Mouse (Mus musculus): ENCODE data around the gene Atp13a2. TPM values are rescaled to one million over a fixed set of nuclear protein-coding genes. Genes with fewer than 3 reads are reported as not detected.

Gene Atp13a2
- total RNA-seq, 1 experiment: 31.1 TPM

DNA sequence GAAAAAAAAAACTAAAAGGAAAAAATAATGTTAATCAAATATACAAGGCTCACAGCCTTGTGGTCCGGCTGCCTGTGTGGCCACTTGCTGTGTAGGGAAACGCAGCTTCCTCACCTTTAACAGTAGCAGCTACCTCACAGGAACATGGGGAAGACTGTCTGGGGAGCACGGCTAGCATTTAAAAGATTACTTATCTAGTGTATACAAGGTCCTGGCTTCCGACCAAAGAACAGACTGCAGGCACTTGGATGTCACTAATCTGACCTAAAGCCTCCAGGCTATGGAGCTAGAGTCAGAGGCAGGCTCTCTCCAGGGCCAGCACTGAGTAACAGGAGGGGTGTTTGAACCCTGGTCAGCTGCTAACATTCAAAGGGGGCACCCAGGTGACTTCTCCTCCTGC is 40.6 kb upstream of the Atp13a2 start:
- H3K4me1 ChIP-seq (ENCODE audit: control insufficient read depth in 2 of 2, insufficient read depth in 2 of 2, low read length in 2 of 2, poor library complexity in 1 of 2): peaks cover 2 to 10% of the 10 kb centered on the region in 2 experiments; a peak in 1 of 4 replicates
- no peak overlapping the region for H3K9ac ChIP-seq (ENCODE audit: insufficient read depth, low read depth, low read length, poor library complexity, severe bottlenecking)
- H3K4me3 ChIP-seq (ENCODE audit: insufficient read depth in 1 of 2, low read depth in 1 of 2, low read length in 2 of 2, poor library complexity in 1 of 2, severe bottlenecking in 1 of 2): no peak overlapping the region
- H3K36me3 ChIP-seq (ENCODE audit: control insufficient read depth, insufficient read depth, low read length, poor library complexity, severe bottlenecking): no peaks in the 10 kb centered on the region
- in situ Hi-C loops (cut with MboI; ENCODE audit: low sequenced_read_pairs in 2 of 2, unreplicated experiment in 2 of 2): no loop called here
- no peak for DNase-seq (ENCODE audit: low read depth, low spot score)
- H3K27ac ChIP-seq (ENCODE audit: insufficient read depth, low read depth, low read length, poor library complexity, severe bottlenecking): no peak overlapping the region
- no peak for TF ChIP-seq ZNF384 (IDR thresholded peaks at IDR 0.05; ENCODE audit: low read depth, low read length)
- no peak for TF ChIP-seq HCFC1 (IDR thresholded peaks at IDR 0.05; ENCODE audit: borderline replicate concordance, insufficient read depth, low read length)
- no peak for TF ChIP-seq CHD2 (IDR thresholded peaks at IDR 0.05; ENCODE audit: low read depth, low read length)
- TF ChIP-seq ZC3H11A (IDR thresholded peaks at IDR 0.05; ENCODE audit: borderline replicate concordance, low read depth, low read length): no peak
- TF ChIP-seq MAFK (IDR thresholded peaks at IDR 0.05; ENCODE audit: insufficient read depth, low read depth, low read length): no peak
- no peaks in the 10 kb centered on the region for H3K9me3 ChIP-seq (ENCODE audit: control insufficient read depth, insufficient read depth, low read depth, low read length)

DNA sequence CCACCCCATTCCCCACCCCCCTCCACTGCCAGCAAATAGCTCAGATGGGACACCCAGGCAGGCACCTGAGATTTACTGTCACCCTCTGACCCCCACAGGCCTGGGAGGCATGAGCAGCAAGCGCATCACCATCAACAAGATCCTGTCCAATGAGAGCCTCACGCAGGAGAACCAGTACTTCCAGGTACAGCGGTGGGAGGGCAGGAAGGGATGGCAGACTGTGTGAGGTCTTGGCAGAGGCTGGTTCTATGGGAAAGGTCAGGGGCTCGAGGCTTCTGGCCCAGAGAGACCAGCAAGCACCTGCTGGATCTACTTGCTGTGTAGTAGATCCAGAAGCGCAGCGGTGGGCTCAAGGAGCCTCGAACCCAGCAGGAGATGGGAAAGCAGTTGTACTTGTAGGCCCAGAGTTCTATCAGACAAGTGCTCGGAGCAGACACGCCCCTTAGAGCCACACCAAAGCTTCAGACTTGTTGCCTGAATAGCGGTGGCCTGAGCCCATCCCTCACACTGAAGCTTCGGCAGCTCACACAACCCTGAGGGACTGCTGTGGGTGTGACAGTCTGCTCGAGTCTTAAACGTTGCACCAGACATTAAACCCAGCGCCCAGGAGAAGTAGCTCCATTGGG is 40.0 kb upstream of the Atp13a2 start:
- in situ Hi-C loops (cut with MboI; ENCODE audit: low sequenced_read_pairs in 2 of 2, unreplicated experiment in 2 of 2): no loop called here
- Histone ChIP-seq H3K4me1 (ENCODE audit: control insufficient read depth in 2 of 2, insufficient read depth in 2 of 2, low read length in 2 of 2, poor library complexity in 1 of 2) (peaks cover 2 to 10% of the 10 kb centered on the region in 2 experiments; a peak in 1 of 4 replicates), H3K36me3 (ENCODE audit: control insufficient read depth, insufficient read depth, low read length, poor library complexity, severe bottlenecking) (no peaks in the 10 kb centered on the region), H3K9ac (ENCODE audit: insufficient read depth, low read depth, low read length, poor library complexity, severe bottlenecking) (no peak overlapping the region), H3K27ac (ENCODE audit: insufficient read depth, low read depth, low read length, poor library complexity, severe bottlenecking) (no peak overlapping the region), H3K4me3 (ENCODE audit: insufficient read depth in 1 of 2, low read depth in 1 of 2, low read length in 2 of 2, poor library complexity in 1 of 2, severe bottlenecking in 1 of 2) (no peak overlapping the region), H3K9me3 (ENCODE audit: control insufficient read depth, insufficient read depth, low read depth, low read length) (no peaks in the 10 kb centered on the region)
- no peak for TF ChIP-seq CHD2 (IDR thresholded peaks at IDR 0.05; ENCODE audit: low read depth, low read length)
- TF ChIP-seq ZNF384 (IDR thresholded peaks at IDR 0.05; ENCODE audit: low read depth, low read length): no peak
- TF ChIP-seq HCFC1 (IDR thresholded peaks at IDR 0.05; ENCODE audit: borderline replicate concordance, insufficient read depth, low read length): no peak
- TF ChIP-seq MAFK (IDR thresholded peaks at IDR 0.05; ENCODE audit: insufficient read depth, low read depth, low read length): no peak
- TF ChIP-seq ZC3H11A (IDR thresholded peaks at IDR 0.05; ENCODE audit: borderline replicate concordance, low read depth, low read length): no peak
- peak; percentile 58 for DNase-seq (ENCODE audit: low read depth, low spot score)

DNA sequence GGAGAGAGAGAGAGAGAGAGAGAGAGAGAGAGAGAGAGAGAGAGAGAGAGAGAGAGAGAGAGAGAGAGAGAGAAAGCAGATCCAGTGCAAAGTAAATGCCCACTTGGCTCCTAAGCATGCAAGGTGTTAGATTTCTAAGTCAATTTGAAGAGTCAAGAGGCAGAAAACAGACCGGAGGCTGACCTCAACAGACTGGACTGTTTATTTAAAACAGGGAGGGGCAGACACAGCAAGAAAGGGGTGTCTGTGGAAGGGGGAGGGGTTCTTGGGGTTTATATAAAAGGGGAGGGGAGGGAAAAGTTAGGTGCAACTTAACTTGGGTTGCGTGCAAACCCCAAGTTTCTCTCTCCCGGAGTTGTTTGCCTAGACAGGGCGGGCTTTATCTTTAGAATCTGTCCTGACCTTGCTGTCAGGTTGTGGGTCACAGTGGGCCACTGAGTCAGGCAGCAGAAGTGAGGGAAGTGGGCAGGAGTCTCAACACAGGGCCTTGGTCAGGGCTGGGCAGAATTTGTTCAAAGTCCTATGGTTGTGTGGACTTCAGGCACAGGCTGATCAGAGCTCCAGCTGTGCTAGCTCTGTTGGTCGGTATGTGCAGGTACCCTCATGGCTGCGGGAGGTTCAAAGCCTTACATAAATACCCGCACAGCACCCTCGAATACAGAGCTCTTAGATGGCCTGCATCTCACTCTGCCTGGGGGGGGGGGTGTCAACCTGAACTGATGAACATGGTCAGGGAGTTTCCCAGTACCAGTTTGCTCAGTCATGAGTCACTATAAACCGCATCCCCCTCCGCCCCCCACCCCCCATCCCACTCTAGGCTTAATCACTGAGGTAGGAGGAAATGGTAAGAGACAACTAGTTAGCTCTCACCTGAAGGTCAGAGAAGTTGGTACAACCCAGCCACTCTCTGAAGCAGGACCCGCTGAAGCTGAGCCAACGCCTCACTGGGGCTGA is 38.9 kb upstream of the Atp13a2 start:
- in situ Hi-C loops (cut with MboI; ENCODE audit: low sequenced_read_pairs in 2 of 2, unreplicated experiment in 2 of 2): no loop called here
- no peak for DNase-seq (ENCODE audit: low read depth, low spot score)
- Histone ChIP-seq H3K4me1 (ENCODE audit: control insufficient read depth in 2 of 2, insufficient read depth in 2 of 2, low read length in 2 of 2, poor library complexity in 1 of 2) (peaks cover 2 to 10% of the 10 kb centered on the region in 2 experiments; a peak in 1 of 4 replicates), H3K9me3 (ENCODE audit: control insufficient read depth, insufficient read depth, low read depth, low read length) (no peaks in the 10 kb centered on the region), H3K36me3 (ENCODE audit: control insufficient read depth, insufficient read depth, low read length, poor library complexity, severe bottlenecking) (no peaks in the 10 kb centered on the region), H3K4me3 (ENCODE audit: insufficient read depth in 1 of 2, low read depth in 1 of 2, low read length in 2 of 2, poor library complexity in 1 of 2, severe bottlenecking in 1 of 2) (no peak overlapping the region), H3K27ac (ENCODE audit: insufficient read depth, low read depth, low read length, poor library complexity, severe bottlenecking) (no peak overlapping the region), H3K9ac (ENCODE audit: insufficient read depth, low read depth, low read length, poor library complexity, severe bottlenecking) (no peak overlapping the region)
- TF ChIP-seq ZNF384 (IDR thresholded peaks at IDR 0.05; ENCODE audit: low read depth, low read length) (no peak), HCFC1 (IDR thresholded peaks at IDR 0.05; ENCODE audit: borderline replicate concordance, insufficient read depth, low read length) (no peak), MAFK (IDR thresholded peaks at IDR 0.05; ENCODE audit: insufficient read depth, low read depth, low read length) (no peak), CHD2 (IDR thresholded peaks at IDR 0.05; ENCODE audit: low read depth, low read length) (no peak), ZC3H11A (IDR thresholded peaks at IDR 0.05; ENCODE audit: borderline replicate concordance, low read depth, low read length) (no peak)

DNA sequence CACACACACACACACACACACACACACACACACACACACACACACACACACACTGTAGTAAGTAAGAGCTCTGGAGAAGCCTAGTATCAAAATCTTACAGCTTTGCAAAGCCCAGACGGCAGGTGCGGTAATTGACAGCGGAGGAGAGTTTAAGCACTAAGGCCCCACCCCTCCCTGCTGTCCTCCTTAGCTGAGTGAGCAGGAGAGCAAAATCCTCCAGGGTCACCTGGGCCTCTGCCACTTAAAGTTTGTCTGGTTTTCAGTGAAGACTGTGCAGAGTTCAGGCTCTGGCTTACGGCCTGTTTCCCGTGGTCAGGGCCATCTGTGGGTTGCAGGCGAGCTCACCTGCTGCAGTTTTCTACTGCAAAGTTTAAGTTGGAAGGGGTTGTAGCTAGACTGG is 38.2 kb upstream of the Atp13a2 start:
- in situ Hi-C loops (cut with MboI; ENCODE audit: low sequenced_read_pairs in 2 of 2, unreplicated experiment in 2 of 2): no loop called here
- Histone ChIP-seq H3K4me3 (ENCODE audit: insufficient read depth in 1 of 2, low read depth in 1 of 2, low read length in 2 of 2, poor library complexity in 1 of 2, severe bottlenecking in 1 of 2) (no peak overlapping the region), H3K27ac (ENCODE audit: insufficient read depth, low read depth, low read length, poor library complexity, severe bottlenecking) (no peak overlapping the region), H3K9ac (ENCODE audit: insufficient read depth, low read depth, low read length, poor library complexity, severe bottlenecking) (no peak overlapping the region), H3K36me3 (ENCODE audit: control insufficient read depth, insufficient read depth, low read length, poor library complexity, severe bottlenecking) (no peaks in the 10 kb centered on the region), H3K4me1 (ENCODE audit: control insufficient read depth in 2 of 2, insufficient read depth in 2 of 2, low read length in 2 of 2, poor library complexity in 1 of 2) (peaks cover 2 to 10% of the 10 kb centered on the region in 2 experiments; a peak in 1 of 4 replicates), H3K9me3 (ENCODE audit: control insufficient read depth, insufficient read depth, low read depth, low read length) (no peaks in the 10 kb centered on the region)
- no peak for DNase-seq (ENCODE audit: low read depth, low spot score)
- TF ChIP-seq CHD2 (IDR thresholded peaks at IDR 0.05; ENCODE audit: low read depth, low read length) (no peak), ZNF384 (IDR thresholded peaks at IDR 0.05; ENCODE audit: low read depth, low read length) (no peak), MAFK (IDR thresholded peaks at IDR 0.05; ENCODE audit: insufficient read depth, low read depth, low read length) (no peak), ZC3H11A (IDR thresholded peaks at IDR 0.05; ENCODE audit: borderline replicate concordance, low read depth, low read length) (no peak), HCFC1 (IDR thresholded peaks at IDR 0.05; ENCODE audit: borderline replicate concordance, insufficient read depth, low read length) (no peak)
